20 mouse cellular contexts compared by ENCODE assay signal in genomic region chr15:84950053-84950452, GRCm38 (mm10). TPM values are rescaled to one million over a fixed set of nuclear protein-coding genes. Genes with fewer than 3 reads are reported as not detected.
DNase-seq lines count a peak whose midpoint lies in the region; ATAC-seq and TF ChIP-seq lines count a peak whose summit lies in the region.
"Had no signal": no experiment of that assay in that cellular context is flagged by ENCODE, and none has a peak within 500 bp of the region (broad histone marks: within the 10 kb centered on the region; RNA-seq: fewer than 3 reads in every experiment).

No protein-coding gene starts in this region.

- no peak for ATAC-seq in hindbrain, embryonic 13.5 days (ENCODE audit: low FRiP score)
- no peak for ATAC-seq in hindbrain, embryonic 11.5 days (ENCODE audit: low FRiP score)
- ATAC-seq: hindbrain, embryonic 16.5 days; intestine, embryonic 16.5 days; liver, postnatal 0 days had no signal

- no peak for TF ChIP-seq POLR2A in olfactory bulb, adult 2 months (IDR thresholded peaks at IDR 0.05; ENCODE audit: insufficient read depth, low read depth, low read length)

- H3K27ac ChIP-seq in hindbrain, embryonic 13.5 days = no peak overlapping the region
- H3K27ac ChIP-seq in hindbrain, embryonic 11.5 days (ENCODE audit: low read depth, low read length) = no peak overlapping the region
- H3K27ac ChIP-seq in olfactory bulb, adult 2 months (ENCODE audit: insufficient read depth, low read depth, low read length) = peak overlapping the region; percentile 80
- H3K27ac ChIP-seq: embryonic facial prominence, embryonic 10.5 days; midbrain, embryonic 12.5 days; neural tube, embryonic 12.5 days had no signal

- H3K9ac ChIP-seq in hindbrain, embryonic 13.5 days = 0 out of 2 replicates have a peak overlapping the region, but pooled peaks have one; percentile 31
- H3K9ac ChIP-seq in hindbrain, embryonic 11.5 days (ENCODE audit: low read depth, low read length) = no peak overlapping the region
- H3K9ac ChIP-seq: liver, postnatal 0 days; midbrain, embryonic 12.5 days; neural tube, embryonic 12.5 days had no signal

- 95% methylated on average over 4 of the region's 4 CpGs for WGBS in hindbrain, embryonic 13.5 days
- WGBS in hindbrain, embryonic 11.5 days = 97% methylated on average over 4 of the region's 4 CpGs
- 37% methylated on average over 4 of the region's 4 CpGs for WGBS in olfactory bulb, adult 2 months

- 0 out of 2 replicates have a peak, but pooled peaks cover 4% of the 10 kb centered on the region for H3K4me1 ChIP-seq in hindbrain, embryonic 13.5 days (replicated peaks)
- no peaks in the 10 kb centered on the region for H3K4me1 ChIP-seq in hindbrain, embryonic 11.5 days (replicated peaks; ENCODE audit: control insufficient read depth, insufficient read depth, low read length)
- H3K4me1 ChIP-seq in olfactory bulb, adult 2 months (ENCODE audit: control insufficient read depth, insufficient read depth, low read length) = peaks cover 51% of the 10 kb centered on the region
- H3K4me1 ChIP-seq: embryonic facial prominence, embryonic 10.5 days; midbrain, embryonic 12.5 days; neural tube, embryonic 12.5 days had no signal

- H3K36me3 ChIP-seq in hindbrain, embryonic 13.5 days = peaks cover 91% of the 10 kb centered on the region
- H3K36me3 ChIP-seq in hindbrain, embryonic 11.5 days (ENCODE audit: control insufficient read depth, insufficient read depth, low read length) = peaks cover 7% of the 10 kb centered on the region; the same call in 1 of the 2 replicates

- H3K27me3 ChIP-seq in hindbrain, embryonic 13.5 days = no peaks in the 10 kb centered on the region
- no peaks in the 10 kb centered on the region for H3K27me3 ChIP-seq in hindbrain, embryonic 11.5 days (ENCODE audit: control insufficient read depth, insufficient read depth, low read length)
- H3K27me3 ChIP-seq: CH12.LX; heart, embryonic 12.5 days; midbrain, embryonic 12.5 days; neural tube, embryonic 12.5 days had no signal

- DNase-seq in hindbrain, embryonic 11.5 days (ENCODE audit: low spot score) = no peak
- DNase-seq in right cerebral cortex, adult 2 months (ENCODE audit: low spot score in 2 of 2) = peak; percentile 69 to 73
- no peak for DNase-seq in right cerebral cortex, postnatal 10 days (ENCODE audit: low spot score in 2 of 2)
- DNase-seq in cerebellum, adult 18-20 months = no peak
- no peak for DNase-seq in ovary, postnatal 10 days (ENCODE audit: low spot score)
- DNase-seq: cerebellum, adult 8-10 months; heart, postnatal 36 days; kidney, postnatal 36 days; liver, postnatal 0 days; lung, postnatal 10 days; thymus, postnatal 25 days had no signal

- no peaks in the 10 kb centered on the region for H3K9me3 ChIP-seq in hindbrain, embryonic 13.5 days
- no peaks in the 10 kb centered on the region for H3K9me3 ChIP-seq in hindbrain, embryonic 11.5 days (ENCODE audit: control insufficient read depth, low read length)
- H3K9me3 ChIP-seq: embryonic facial prominence, embryonic 10.5 days; heart, embryonic 12.5 days; midbrain, embryonic 12.5 days; neural tube, embryonic 12.5 days had no signal

- no peak overlapping the region for H3K4me2 ChIP-seq in hindbrain, embryonic 13.5 days
- H3K4me2 ChIP-seq in hindbrain, embryonic 11.5 days (replicated peaks; ENCODE audit: low read depth, low read length) = no peak overlapping the region
- H3K4me2 ChIP-seq: heart, embryonic 12.5 days; midbrain, embryonic 12.5 days; neural tube, embryonic 12.5 days had no signal

- no peak overlapping the region for H3K4me3 ChIP-seq in hindbrain, embryonic 13.5 days
- no peak overlapping the region for H3K4me3 ChIP-seq in hindbrain, embryonic 11.5 days (ENCODE audit: low read depth, low read length)
- no peak overlapping the region for H3K4me3 ChIP-seq in olfactory bulb, adult 2 months (ENCODE audit: insufficient read depth, low read depth, low read length)
- H3K4me3 ChIP-seq: embryonic facial prominence, embryonic 10.5 days; heart, embryonic 12.5 days; midbrain, embryonic 12.5 days; neural tube, embryonic 12.5 days had no signal

- no peak for TF ChIP-seq CTCF in olfactory bulb, adult 2 months (IDR thresholded peaks at IDR 0.05; ENCODE audit: insufficient read depth, low read depth, low read length)

RNA-seq across cellular contexts. Expression of gene Nup50, which starts 26.8 kb away (rescaled TPM):
- polyA plus RNA-seq in hindbrain, embryonic 13.5 days (2015; fragmentation: Nextera tagmentation; extraction: Ambion mirVana) = 31.6 and 31.9 TPM in 2 replicates
- polyA plus RNA-seq in hindbrain, embryonic 11.5 days (2014; fragmentation: Nextera tagmentation; extraction: Ambion mirVana) = 63.3 and 65.0 TPM in 2 replicates
- polyA plus RNA-seq in olfactory bulb, adult 2 months (2012; ENCODE audit: insufficient read depth, insufficient read length, low replicate concordance, missing spikeins) = 69.3 TPM in 1 of 2 replicates, not detected in the other

RNA-seq across cellular contexts. Expression of gene Gm29666, which starts 30.2 kb away (rescaled TPM):
- 0.82 and 0.98 TPM in 2 replicates for polyA plus RNA-seq in hindbrain, embryonic 13.5 days (2015; fragmentation: Nextera tagmentation; extraction: Ambion mirVana)
- 0.61 and 0.62 TPM in 2 replicates for polyA plus RNA-seq in hindbrain, embryonic 11.5 days (2014; fragmentation: Nextera tagmentation; extraction: Ambion mirVana)
- not detected in 2 replicates for polyA plus RNA-seq in olfactory bulb, adult 2 months (2012; ENCODE audit: insufficient read depth, insufficient read length, low replicate concordance, missing spikeins)

RNA-seq across cellular contexts. Expression of gene 5031439G07Rik, which starts 38.3 kb away (rescaled TPM):
- polyA plus RNA-seq in hindbrain, embryonic 13.5 days (2015; fragmentation: Nextera tagmentation; extraction: Ambion mirVana) = 17.7 and 18.4 TPM in 2 replicates
- polyA plus RNA-seq in hindbrain, embryonic 11.5 days (2014; fragmentation: Nextera tagmentation; extraction: Ambion mirVana) = 11.8 and 12.9 TPM in 2 replicates
- not detected in 2 replicates for polyA plus RNA-seq in olfactory bulb, adult 2 months (2012; ENCODE audit: insufficient read depth, insufficient read length, low replicate concordance, missing spikeins)

Comparison
In these comparisons a context has a peak if more than half of its experiments do, and no peak if none do; other contexts are left out.
1. DNase-seq: peak in right cerebral cortex, adult 2 months (2 of 2); none in hindbrain, embryonic 11.5 days (single experiment), right cerebral cortex, postnatal 10 days (0 of 2), cerebellum, adult 18-20 months (0 of 2) and ovary, postnatal 10 days (single experiment).